Mouse (Mus musculus): ENCODE results near the gene Gm7073.

Gm7073 gene

DNA sequence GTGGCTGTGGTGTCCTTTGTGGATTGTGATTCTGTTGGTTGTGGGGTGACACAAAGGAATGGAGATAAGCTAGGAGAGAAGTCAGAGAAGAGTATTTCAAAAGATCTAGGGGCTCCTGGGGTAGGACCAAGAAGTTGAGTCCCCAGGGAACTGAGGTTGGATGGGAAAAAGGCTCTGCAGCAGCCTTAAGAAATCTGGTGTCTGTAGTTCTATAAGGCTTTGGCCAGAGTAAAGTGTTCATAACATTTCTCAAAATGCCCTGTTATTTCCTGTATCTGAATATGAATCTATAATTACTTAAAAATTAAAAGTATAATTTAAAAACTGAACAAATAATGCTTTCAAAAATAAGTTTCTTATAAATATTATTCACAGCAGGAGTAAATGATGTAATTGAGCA, at the start of gene Gm7073:
Gm7073 (minus strand) TSS at position 101 of the 400 bp plus-strand sequence.
- DNase-seq (ENCODE audit: low read depth): no peak

DNA sequence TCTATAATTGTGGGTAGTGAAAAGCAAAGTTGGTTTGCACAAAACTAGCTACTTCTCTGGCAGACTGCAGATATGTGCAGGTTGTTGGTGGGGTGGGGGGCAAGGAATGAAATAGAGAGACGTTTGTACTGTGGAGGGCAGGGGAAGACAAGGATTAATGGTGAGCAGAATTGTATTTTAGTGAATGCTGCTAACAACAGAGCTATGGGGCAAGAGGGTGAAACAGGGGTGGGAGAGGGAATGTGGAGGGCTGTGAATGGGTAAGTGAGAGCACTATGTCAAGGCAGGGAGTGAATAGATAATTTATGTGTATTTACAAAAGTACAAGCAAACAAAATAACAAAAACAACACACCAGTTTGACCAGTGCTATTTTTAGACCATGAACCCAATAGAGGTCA, 31.5 kb upstream of the Gm7073 start:
- DNase-seq (ENCODE audit: low read depth): no peak

- no peak for DNase-seq (ENCODE audit: low read depth)
Observed at GRCm38 (mm10) chrX:60569047-60569446, 30.0 kb upstream of the Gm7073 start.

DNA sequence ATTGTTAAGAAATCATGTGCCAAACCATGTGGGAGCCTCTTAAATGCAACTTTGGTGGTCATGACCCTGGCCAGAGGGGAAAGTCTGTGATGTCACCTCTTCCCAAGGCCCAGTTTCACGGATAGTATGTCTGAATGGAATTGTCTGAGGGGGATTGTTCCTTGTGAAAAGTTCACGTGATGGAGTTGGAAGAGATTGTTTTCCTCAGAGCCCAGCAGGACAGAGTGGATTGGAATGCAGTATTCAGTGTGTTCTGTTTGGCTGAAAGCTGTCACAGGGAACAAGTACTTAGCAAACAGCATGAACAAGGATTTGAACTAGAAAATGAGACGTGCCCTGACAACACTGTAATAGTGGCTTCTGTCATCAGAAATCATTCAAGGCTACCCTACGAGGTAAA, 16.2 kb upstream of the Gm7073 start:
- no peak for DNase-seq (ENCODE audit: low read depth)

- no peak for DNase-seq (ENCODE audit: low read depth)
Observed at GRCm38 (mm10) chrX:60547444-60548304, 8.6 kb upstream of the Gm7073 start.

- DNase-seq (ENCODE audit: low read depth): no peak
Observed at GRCm38 (mm10) chrX:60547098-60547443, 8.0 kb upstream of the Gm7073 start.

- no peak for DNase-seq (ENCODE audit: low read depth)
Observed at GRCm38 (mm10) chrX:60545906-60546305, 6.9 kb upstream of the Gm7073 start.

DNA sequence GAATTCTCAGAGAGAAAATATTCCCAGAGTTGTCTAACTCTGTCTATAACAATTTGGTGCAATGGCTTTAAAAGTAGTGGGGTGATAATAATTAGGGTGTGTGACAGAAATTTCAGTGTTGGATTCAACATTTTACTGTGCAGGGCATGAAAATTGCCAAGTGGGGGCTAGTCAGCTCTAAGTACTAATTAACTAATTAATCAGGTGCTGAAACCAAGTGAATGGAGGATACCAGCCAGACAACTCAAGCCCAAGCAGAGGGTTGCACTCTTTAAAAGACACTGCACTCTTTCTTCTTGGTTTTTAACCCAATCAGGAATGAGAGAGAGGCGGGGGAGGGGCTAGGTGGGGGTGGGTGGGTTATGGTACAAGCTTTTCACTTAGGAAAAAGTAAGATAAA, 6.4 kb upstream of the Gm7073 start:
- no peak for DNase-seq (ENCODE audit: low read depth)

DNA sequence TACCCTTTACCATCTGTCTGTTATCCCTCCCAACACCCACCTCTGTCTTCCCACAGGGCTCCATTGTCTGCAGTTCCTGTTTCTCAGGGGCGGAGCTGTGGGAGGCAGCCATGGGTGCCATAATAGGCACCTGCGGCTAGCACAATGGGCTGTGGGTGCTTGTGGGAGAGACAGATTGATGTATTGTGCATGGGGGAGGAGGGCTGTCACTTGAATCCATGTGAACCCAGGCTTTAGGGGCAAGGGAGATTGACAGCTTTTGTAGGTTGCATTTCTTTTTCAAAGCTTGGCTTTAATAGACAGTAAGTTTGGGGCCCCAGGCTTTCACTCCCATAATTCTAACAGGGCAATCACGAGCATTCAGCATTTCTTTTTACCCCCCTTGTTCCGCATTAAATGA, 5.0 kb upstream of the Gm7073 start:
- no peak for DNase-seq (ENCODE audit: low read depth)

DNA sequence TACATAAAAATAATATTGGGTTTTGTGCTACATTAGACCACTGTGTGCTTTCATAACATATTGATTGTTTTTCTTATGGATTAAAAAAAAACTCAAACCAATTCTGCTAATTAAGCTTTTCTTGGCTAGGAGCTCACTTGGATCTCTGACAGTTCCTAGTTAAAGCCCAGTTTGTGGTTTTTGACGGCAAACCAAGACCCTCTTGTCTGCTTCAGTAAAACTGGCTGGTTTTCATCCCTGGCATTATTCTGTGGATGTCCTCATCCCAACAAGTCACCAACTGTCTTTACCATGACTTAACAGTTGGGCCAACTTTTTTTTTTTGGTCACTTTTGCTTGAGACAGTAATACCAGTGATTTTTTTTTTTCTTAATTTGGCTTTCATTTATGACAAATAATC, 3.9 kb upstream of the Gm7073 start:
- DNase-seq (ENCODE audit: low read depth): no peak

DNA sequence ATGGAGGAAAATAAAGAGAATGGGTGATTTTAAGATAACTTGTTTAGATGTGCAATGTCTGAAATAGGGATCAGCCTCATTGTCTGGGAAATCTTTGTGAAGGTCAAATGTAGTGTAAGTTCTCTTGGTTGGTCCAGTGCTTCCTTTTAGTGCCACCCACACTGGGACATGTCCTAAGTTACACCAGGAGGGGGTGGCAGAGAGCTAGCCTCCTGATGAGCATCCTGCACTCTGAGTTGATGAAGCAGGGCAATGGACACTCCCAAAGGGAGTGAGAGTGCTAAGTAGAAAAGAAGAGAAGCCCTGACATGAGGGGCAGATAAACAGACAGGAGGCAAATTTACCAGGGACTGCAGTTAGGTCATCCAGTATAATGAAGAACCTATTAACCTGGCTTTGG, 35.1 kb downstream of the Gm7073 start:
- DNase-seq (ENCODE audit: low read depth): no peak

GRCm38 (mm10) chrX:60497750-60498149, 41.3 kb downstream of the Gm7073 start:
- no peak for DNase-seq (ENCODE audit: low read depth)

DNA sequence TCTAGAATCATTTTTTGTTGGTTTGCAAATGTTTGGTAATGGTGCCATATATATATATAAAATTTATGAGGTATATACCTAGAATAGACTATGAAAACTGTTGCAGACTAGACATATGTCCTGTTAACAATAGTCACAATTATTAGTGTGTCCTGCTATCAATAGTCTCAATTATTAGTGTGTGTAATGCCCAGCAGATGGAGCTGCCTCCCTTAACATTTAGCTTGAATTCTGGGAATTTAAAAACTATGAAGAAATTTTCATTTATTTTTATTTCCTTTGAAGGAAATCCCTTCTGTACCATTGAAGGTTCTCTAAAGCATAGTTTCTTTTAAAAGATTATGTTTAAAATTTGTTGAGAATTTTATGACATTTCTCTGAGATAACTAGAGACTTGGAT, 43.7 kb downstream of the Gm7073 start:
- no peak for DNase-seq (ENCODE audit: low read depth)

- DNase-seq (ENCODE audit: low read depth): no peak
Observed at GRCm38 (mm10) chrX:60463786-60464185, 75.3 kb downstream of the Gm7073 start.

DNA sequence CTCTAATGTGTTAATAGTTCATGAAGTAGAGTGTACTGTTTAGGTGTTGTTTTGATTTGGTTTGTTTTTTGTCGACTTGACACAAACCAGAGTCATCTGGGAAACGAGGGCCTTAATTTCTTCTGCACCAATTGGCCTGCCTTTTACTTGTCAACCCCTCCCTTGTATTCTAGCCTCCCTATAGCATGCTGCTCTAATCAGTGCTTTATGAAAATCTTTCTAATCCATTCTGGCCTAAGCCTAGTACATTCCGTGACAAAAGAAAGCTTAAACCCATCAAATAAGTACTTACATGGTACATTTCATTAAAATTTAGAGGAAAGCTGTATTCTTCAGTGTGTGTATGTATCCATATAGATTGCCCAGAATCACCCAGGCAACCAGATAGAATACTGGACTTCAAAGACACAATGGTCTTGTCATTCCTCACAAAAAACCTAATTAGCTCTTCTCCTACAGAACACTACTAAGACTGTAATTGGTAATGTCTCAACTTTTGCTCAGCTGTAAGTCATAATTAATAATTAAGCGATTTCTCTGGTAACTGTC, 124.4 kb downstream of the Gm7073 start:
- no peak for DNase-seq (ENCODE audit: low read depth)

GRCm38 (mm10) chrX:60405681-60406080, 133.4 kb downstream of the Gm7073 start:
- DNase-seq (ENCODE audit: low read depth): no peak

GRCm38 (mm10) chrX:60404668-60405044, 134.4 kb downstream of the Gm7073 start:
- DNase-seq (ENCODE audit: low read depth): peak; percentile 68

- peak; percentile 1 for DNase-seq (ENCODE audit: low read depth)
Observed at GRCm38 (mm10) chrX:60403764-60404667, 135.0 kb downstream of the Gm7073 start.

DNA sequence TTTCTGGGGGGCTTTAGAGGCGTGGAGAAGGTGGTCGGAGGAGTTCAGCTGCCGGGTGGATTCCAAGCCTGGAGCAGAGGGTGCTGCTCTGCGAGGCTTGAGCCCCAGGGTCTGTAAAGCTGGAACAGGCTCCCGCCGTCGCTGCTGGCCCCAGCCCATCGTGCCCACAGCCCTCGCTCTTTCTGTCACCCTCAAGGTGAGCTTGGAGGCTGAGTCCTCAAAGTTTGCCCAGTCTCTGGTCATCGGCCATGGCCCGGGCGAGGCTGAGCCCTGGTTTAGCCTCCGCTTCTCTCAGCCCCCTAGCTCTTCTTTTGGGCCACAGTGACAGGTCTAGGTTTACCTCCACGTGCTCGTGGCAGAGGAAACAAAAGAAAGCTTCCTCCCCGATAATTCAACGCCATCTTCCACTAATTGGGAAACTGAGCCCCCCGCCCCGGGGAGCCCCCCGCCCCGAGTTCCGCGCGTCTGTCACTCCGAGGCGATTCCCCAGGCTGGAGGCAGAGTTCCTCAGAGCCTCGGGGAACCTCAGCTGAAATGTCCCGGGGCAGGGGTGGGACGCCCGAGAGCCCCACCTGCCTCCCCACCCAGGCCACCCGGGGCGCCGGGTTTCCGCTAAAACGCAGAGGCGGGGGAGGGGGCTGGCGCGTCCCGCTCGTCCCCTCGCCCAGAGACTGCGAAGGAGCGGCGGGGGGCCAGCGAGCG, 135.8 kb downstream of the Gm7073 start:
- no peak for DNase-seq (ENCODE audit: low read depth)

DNA sequence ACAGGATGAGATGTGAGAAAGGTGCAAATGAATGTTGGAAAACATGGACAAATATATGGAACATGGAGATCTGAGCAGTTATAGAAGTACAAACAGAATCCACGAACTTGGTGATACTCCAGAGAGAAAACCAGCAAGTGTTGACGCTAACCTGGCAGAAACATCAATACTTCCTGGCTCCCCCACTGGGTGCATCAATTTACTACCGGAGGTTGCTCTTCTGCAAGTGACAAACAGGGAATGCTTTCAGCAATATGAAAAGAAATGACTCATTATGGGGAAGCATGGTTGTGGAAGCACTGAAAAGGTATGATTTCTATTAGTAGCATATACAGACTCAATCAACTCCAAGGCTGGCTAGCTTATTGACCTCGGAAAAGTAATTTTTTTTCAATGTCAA, 144.8 kb downstream of the Gm7073 start:
- no peak for DNase-seq (ENCODE audit: low read depth)

DNA sequence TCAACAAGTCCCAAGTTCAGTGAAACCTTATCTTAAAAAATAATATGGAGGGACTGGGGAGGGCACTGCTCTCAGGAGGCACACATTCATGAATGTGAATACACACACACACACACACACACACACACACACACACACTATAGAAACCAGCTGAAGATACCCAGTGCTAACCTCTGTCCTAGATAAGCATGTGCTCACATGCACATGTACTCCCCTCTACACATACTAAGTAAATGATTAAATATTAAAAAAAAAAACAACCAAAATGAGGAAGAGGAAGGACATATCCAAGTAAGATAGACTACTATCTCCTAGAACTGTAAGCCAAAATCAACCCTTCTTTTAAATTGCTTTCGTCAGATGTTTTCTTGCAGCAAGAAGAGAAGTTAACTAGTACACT, 152.2 kb downstream of the Gm7073 start:
- DNase-seq (ENCODE audit: low read depth): no peak
